Mouse (Mus musculus) brain, embryonic 14.5 days (tissue): Measurements from ENCODE around the gene P4htm. TPM values are rescaled to one million over a fixed set of nuclear protein-coding genes. Genes with fewer than 3 reads are reported as not detected.

Experiments used
- DNase-seq: peaks from one replicate; pipeline ENCODE4 v3.0.0-alpha.2; 2011; ENCODE audit warnings: low read depth
- CTCF ChIP-seq: fragments of 200-500 bp; IDR thresholded peaks from 2 replicates; pipeline ENCODE4 v1.5.1; 2012; ENCODE audit warnings: inconsistent platforms, mild to moderate bottlenecking, moderate library complexity, borderline replicate concordance; ENCODE audit not compliant: insufficient read depth, insufficient read length; ENCODE audit errors: extremely low read depth
- POLR2A ChIP-seq: fragments of 200-500 bp; IDR thresholded peaks from 2 replicates; pipeline ENCODE4 v1.6.1; 2012; ENCODE audit warnings: mild to moderate bottlenecking, inconsistent platforms, borderline replicate concordance; ENCODE audit not compliant: poor library complexity, insufficient read depth, insufficient read length, severe bottlenecking; ENCODE audit errors: extremely low read depth
- polyA plus RNA-seq: library from polyadenylated mRNA; depleted of rRNA; stranded (reverse); fragments of >200 nt; gene quantifications from 2 replicates; pipeline ENCODE4 v1.2.3, GENCODE M21; 2012; rRNA removed

The P4htm gene
- polyA plus RNA-seq, 1 experiment: 28.4 TPM

DNA sequence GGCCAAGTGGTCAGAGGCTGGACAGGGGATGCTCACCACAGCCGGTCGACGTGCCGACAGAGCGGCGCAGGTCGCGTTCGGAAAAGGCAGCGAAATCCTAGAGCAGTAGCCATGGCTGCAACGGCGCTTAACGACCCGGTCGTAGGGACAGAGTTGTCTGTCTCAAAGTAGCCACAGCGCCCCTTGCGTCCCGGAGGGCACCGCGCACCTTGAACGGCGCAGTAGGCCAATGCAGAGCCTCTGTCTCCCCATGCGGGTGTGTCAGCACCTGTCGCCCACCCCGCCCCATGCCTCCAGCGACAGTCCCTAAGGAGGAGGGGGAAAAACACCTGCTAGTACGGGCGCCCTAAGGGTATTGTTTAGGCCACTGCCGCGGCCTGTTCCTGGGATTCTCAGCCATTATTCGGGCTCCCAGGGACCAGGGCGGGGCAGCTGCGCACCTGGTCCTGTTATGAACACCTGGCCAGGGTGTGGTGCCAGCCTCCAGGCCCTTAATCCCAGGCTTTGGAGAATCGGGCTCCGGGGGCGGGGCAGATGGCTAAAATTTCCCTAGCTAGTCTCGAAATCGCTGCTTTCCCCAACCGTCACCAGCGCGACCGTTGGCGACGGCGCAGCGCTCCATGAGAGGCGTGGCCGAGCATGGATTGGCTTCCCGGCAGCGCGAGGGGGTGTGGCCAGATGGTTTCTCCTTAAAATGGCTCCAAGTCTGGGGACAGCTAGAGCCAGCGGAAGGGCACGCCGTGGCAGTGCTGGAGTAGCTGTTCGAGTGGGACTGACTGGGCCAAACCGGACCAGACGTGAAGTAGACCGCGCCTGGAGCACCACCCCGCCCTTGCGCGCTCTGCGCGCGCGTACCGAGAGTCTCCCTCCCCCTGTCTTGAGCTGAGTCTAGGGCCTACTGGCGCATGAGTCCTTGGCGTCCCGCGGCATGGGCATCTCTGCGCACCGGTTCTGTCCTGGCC is 30.4 kb downstream of the P4htm start, which contains the start of gene Ndufaf3:
Gene Ndufaf3 (minus strand): TSS at position 620 of the 962 bp plus-strand sequence.
- TF ChIP-seq POLR2A: peak; percentile 5; the same call in 1 of the 2 replicates
- peak; percentile 90 for TF ChIP-seq CTCF
- peak; percentile 98 for DNase-seq

DNA sequence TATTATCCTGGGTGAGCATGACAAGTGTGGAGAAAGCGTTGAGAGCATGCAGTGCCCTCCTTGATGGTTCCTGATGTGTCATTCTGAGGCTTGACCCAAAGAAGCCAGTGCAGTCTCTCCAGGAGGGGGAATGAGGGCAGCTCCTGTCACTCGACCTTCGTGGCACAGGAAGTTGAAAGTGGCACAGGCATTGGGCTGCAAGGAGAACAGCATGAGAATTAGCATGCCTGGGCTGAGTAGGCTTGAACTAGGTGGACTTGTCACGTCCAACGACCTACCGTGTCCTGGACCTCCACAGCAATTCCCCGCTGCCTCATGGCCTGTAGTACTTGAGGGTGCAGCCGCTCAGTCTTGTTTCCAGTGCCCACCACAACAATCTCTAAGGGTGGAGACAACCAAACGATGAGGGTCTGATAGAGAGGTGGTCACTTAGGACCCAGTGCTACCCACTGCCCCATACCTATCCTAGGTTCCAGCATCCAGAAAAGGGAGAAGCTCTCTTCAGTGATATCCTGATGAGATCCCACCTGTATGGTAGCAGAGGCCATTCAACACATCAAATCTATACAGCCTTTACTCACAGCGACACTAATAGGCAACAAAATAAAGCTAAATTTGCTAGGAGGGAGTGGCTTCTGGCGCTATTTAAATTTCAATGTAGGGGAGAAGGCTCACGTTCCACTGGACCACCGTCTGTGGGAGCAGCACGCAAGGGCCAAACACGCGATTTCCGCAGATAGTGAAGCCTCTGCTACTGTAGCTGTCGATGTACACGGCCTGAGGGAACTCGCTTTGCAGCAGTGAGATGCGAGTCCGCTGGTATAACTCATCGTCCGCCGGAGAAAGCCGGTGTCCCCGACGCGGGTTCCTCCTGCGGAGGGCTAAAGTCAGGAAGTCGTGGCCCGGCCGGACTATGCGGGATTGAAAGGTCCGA is 31.3 kb downstream of the P4htm start:
- TF ChIP-seq CTCF: no peak
- no peak for TF ChIP-seq POLR2A
- no peak for DNase-seq

DNA sequence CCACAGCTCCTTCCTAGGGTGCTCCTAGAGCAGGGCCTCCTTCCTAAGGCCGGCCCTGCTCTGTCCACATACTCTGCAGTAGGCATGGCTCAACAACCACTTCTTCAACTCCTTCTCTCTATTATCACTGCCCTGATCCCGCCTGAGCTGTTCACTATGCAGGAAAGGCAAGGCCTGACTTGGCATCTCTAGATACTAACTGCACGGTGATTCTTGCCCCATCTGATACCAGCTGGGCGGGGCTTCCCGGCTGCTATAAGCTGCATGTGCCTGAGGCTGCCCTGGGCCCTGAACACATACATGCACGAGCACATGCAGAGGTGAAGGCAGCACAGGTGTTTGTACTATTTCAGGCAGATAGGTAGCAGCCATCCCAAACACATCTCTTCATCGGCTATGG is 33.3 kb downstream of the P4htm start:
- TF ChIP-seq CTCF (no peak), POLR2A (no peak)
- DNase-seq: no peak

DNA sequence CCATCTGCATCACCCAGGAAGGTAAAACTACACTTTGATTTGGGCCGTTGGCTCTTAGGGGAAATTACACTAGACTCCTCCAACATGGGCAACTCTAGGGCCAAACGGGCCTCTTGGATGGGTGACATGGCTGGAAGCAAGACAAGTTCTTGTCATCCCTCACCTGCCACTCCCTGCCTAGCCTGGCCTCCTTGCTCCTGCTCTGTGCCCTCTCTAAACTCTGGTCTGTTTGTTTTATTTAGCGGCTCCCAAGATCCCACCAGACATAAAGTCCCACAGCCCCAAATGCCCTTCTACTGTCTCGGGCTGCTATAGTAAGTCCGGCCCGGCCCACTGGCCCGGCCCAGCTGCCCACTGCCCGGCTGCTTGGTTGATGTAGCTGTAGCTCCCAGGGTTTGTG is 33.8 kb downstream of the P4htm start:
- DNase-seq: no peak
- TF ChIP-seq POLR2A (no peak), CTCF (no peak)

DNA sequence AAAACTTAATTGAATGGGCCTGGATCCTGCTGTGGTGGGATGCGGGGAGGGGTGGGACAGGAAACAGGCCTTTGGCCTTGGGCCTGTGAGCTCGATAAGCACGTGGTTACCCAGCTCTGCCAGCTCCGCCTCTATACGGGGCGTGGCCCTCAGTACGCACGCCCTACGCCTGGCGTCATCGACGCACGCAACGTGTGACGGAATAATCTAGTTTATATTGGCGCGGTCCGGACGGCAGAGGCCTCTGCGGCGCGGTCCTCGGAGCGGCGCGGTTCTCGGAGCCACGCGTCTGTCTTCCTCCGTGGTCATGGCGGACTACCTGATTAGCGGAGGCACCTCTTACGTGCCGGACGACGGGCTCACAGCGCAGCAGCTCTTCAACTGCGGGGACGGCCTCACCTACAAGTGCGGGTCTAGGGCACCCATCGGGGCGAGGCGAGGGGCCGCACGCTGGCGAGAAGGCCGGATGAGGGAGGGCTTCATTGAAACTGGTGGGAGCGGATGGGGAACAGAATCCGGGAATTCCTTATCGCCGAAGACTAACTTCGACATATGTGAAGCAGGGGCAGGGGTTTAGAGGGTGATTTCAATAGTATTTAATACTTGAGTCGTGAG is 37.1 kb downstream of the P4htm start, which contains the start of gene Impdh2:
Gene Impdh2 (plus strand): TSS at position 60 of the 615 bp plus-strand sequence.
- TF ChIP-seq POLR2A (peak; percentile 59; the same call in 1 of the 2 replicates), CTCF (no peak)
- peak; percentile 99 for DNase-seq

DNA sequence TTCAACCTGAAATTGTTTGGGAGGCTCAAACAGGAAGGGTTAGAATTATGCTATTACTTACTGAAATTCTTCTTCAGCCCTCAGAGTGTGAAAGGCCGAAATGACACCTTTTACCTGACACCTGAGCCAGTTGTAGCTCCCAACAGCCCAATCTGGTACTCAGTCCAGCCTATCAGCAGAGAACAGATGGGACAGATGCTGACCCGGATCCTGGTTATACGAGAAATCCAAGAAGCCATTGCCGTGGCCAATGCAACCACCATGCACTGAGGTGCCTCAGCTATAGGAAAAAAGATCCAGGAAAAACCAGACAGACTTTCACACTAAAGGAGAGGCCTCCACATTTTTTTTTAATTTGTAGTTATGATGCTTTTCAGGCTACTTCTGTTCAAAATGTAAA is 38.3 kb downstream of the P4htm start:
- TF ChIP-seq CTCF (no peak), POLR2A (no peak)
- DNase-seq: no peak

DNA sequence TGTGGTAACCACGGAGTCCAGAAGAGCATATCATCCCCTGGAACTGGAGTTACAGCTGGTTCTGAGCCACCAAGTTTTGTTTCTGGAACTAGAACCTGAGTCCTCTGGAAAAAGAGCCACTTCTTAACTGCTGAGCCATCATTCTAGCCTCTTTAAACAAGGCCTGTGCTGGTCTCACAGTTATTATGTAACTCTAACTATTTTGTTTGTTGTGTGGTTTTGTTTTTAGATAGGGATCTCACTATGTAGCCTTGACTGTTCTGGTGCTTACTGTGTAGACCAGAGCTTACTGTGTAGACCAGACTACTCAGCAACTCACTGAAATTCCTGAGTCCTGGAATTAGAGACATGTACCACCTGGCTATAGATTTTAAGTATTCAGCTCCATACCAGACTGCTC is 50.6 kb downstream of the P4htm start:
- DNase-seq: no peak
- TF ChIP-seq CTCF: no peak
- no peak for TF ChIP-seq POLR2A

DNA sequence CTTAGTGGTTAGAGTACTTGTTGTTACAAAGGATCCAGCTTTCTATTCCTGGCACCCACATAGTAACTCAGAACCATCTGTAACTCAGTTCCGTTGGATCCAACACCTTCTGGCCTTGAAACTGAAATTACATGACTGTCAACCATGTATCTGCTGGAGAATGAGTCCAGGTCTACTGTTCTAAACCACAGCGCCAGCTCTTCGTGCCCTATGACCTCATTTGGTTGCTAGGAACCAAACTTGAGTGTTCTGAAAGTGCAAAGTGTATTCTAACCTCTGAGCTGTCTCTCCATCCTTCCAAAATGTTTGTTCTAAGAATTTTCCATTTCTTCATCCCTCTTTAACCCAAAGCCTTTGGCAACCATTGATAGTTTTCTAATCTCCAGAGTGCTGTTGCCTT is 51.5 kb downstream of the P4htm start:
- DNase-seq: no peak
- no peak for TF ChIP-seq POLR2A
- no peak for TF ChIP-seq CTCF

DNA sequence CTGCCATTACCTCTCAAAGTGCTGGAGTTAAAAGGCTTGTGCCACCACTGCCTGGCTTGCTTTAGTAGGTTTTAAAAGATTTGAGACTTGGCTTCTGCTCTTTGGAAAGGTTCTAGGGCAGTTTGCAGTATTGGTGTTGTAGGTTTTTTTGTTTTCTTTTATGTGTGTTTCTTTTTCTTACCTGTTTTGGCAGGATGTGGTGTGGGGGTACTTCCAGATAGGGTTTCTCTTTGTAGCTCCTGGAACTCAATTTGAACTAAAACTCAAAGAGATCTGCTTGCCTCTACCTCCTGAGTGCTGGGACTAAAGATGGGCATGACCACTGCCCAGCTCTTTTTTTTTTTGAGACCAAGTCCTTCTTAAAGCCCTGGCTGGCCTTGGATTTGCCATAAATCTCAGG is 56.6 kb downstream of the P4htm start:
- no peak for DNase-seq

DNA sequence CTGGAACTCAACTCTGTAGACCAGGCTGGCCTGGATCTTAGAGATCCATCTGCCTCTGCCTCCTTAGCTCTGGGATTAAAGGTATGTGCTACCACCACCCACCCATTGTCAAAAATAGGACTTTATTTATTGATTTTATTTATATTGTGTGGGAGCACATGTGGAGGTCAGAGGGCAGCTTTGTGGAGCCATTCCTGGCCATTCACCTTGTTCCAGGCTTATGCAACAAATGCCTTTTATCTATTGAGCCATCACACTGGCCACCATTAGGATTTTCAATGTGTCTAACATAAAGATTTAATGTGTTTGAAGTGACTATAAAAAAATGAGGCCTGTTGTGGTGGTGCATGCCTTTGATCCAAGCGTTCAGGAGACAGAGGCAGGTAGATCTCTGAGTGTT is 66.0 kb downstream of the P4htm start:
- TF ChIP-seq CTCF (no peak), POLR2A (no peak)
- DNase-seq: no peak

More for the DNA sequence above, 56.6 kb downstream of the P4htm start:
- TF ChIP-seq CTCF: no peak
- TF ChIP-seq POLR2A: no peak

DNA sequence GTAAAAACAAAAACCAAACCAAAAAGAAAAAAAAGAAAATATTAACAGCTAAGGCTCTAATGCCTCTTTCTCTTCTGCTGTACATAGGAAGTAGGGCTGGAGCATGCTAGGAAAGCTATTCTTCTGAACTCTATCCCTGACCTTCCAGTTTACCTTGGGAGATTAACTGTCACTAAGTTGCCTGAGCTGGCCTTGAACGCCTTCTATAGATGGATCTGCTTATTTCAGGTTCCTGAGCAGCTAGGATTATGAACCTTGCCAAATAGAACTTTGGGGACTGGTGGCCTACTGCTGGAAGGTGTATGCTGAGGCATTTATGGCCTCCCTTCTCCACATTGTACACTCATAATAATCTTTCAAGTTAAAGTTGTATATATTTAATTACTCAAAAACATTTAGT is 66.5 kb downstream of the P4htm start:
- no peak for TF ChIP-seq POLR2A
- no peak for TF ChIP-seq CTCF

More for the DNA sequence above, 66.5 kb downstream of the P4htm start:
- no peak for DNase-seq

Other genes with a start within 250 kb of the P4htm start
- 113 and 152 TPM in 2 replicates for gene Usp4, start 249.8 kb downstream of the P4htm start, polyA plus RNA-seq
- 2.3 and 3.2 TPM in 2 replicates for gene 1700102P08Rik, start 204.9 kb downstream of the P4htm start, polyA plus RNA-seq
- gene Ccdc36, start 169.2 kb downstream of the P4htm start, polyA plus RNA-seq: 1.4 and 1.5 TPM in 2 replicates
- not detected in 2 replicates for gene BC048562, start 161.2 kb downstream of the P4htm start, polyA plus RNA-seq
- gene Ccdc71, start 137.1 kb downstream of the P4htm start, polyA plus RNA-seq: 37.6 and 38.8 TPM in 2 replicates
- 84.2 and 100 TPM in 2 replicates for gene Klhdc8b, start 136.1 kb downstream of the P4htm start, polyA plus RNA-seq
- 42.9 and 49.3 TPM in 2 replicates for gene Lamb2, start 117.9 kb downstream of the P4htm start, polyA plus RNA-seq
- 184 and 208 TPM in 2 replicates for gene Usp19, start 107.1 kb downstream of the P4htm start, polyA plus RNA-seq
- 181 and 184 TPM in 2 replicates for gene Qars, start 90.0 kb downstream of the P4htm start, polyA plus RNA-seq
- gene Qrich1, start 80.9 kb downstream of the P4htm start, polyA plus RNA-seq: 166 and 169 TPM in 2 replicates
- 127 and 171 TPM in 2 replicates for gene Impdh2, start 37.4 kb downstream of the P4htm start, polyA plus RNA-seq
- 47.8 and 67.8 TPM in 2 replicates for gene Ndufaf3, start 30.2 kb downstream of the P4htm start, polyA plus RNA-seq
- 190 and 347 TPM in 2 replicates for gene Dalrd3, start 27.8 kb downstream of the P4htm start, polyA plus RNA-seq
- gene Wdr6, start 18.9 kb downstream of the P4htm start, polyA plus RNA-seq: 329 and 375 TPM in 2 replicates
- 47.9 and 49.0 TPM in 2 replicates for gene Arih2, start 51.7 kb upstream of the P4htm start, polyA plus RNA-seq
- gene Slc25a20, start 64.4 kb upstream of the P4htm start, polyA plus RNA-seq: 19.5 and 22.6 TPM in 2 replicates
- gene Prkar2a, start 91.6 kb upstream of the P4htm start, polyA plus RNA-seq: 33.8 and 52.8 TPM in 2 replicates
- gene Ip6k2, start 186.1 kb upstream of the P4htm start, polyA plus RNA-seq: 352 and 472 TPM in 2 replicates
- 34.3 and 38.5 TPM in 2 replicates for gene Nckipsd, start 210.7 kb upstream of the P4htm start, polyA plus RNA-seq
- gene Celsr3, start 228.7 kb upstream of the P4htm start, polyA plus RNA-seq: 110 and 130 TPM in 2 replicates